Mouse (Mus musculus) yolk sac, embryonic 10.5 days (tissue): ENCODE measurements around the gene Unk.

Experiments
- DNase-seq: peaks from one replicate; pipeline ENCODE4 v3.0.0-alpha.2; 2017; ENCODE audit warnings: low spot score

Gene Unk

DNA sequence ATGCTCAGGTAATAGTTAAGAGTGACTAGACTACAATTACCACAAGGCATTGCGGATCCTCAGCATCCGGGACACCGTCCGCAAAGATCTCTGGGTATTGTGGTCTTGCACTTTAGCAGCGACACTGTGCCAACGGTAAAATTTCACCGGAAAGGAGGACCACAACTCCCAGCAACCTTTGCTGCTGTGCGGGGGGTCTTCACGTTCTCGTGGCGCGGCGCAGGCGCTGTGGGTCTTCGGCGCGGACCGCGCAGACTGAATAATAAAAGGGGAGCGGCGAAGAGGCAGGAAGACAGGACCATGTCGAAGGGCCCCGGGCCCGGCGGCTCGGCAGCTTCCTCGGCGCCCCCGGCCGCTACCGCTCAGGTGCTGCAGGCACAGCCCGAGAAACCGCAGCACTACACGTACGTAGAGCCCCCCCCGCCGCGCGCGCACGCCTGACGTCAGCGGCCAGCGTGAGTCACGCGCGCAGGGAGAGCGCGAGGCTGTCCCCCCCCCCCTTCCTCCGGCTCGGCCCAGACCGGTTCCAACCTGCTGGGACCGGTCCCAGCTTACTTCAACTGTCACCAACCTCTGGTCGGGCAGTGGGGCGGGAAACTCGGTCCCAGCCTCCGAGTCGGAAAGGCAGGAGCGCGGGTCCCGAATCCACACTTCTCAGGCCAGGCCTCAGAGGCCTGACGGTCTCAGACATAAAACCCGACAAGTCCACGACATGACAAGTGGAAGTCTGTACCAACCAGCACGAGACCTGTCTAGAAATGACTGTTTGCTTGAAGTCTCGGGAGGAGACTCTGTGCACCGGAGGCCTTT is at the start of gene Unk:
TSS of gene Unk (plus strand) at position 235 of the 810 bp plus-strand sequence.
- DNase-seq = peak; percentile 99

DNA sequence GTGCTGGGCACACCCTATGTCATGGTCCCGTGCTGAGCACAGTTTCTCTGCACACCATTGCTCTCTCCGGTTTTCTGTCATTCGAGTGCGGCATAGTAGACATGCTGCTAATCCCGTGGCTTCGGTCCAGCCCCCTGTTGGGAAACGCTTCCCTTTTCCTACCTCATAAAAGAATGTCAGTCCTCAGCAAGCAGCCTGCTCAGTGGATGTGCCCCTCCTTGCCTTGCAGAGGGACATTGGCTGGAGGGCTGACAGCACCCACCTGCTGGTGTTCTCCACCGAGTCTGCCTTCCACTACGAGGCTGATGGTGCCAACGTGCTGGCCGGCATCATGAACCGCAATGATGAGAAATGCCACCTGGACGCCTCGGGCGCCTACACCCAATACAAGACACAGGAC is 47.6 kb upstream of the Unk start:
- no peak for DNase-seq

DNA sequence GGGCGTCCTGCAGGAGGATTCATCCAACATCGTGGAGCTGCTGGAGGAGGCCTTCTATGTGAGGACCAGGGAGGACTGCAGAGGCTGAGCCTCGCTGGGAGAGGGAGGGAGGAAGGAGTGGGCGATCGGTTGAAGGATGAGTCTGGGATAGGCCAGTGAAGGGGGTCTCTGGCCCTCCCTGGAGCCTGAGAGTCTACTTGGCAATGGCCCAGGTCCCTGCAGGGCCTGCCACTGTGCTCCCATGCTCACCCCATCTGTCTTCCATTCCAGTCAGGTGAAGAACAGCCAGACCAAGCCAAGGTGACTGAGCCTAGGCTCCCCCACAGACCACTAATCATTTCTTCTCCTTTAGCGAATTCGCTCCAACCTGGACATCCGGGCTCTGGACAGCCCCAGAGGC is 46.8 kb upstream of the Unk start:
- DNase-seq = no peak

DNA sequence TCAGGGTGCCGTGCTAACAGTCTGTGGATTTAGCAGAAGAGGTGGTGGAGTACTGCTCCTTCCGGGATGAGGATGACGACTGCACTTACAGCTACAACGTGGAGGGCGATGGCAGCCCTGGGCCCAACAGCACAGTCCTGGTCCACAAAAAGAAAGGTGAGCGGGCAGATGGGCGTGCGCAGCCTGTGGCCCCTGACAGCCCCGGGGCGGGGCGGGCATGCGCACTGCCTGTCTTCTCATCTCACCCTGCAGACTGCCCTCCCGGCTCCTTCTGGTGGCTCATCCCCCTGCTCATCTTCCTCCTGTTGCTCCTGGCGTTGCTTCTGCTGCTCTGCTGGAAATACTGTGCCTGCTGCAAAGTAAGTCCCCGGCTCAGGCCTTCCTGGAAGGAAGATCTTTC is 40.4 kb upstream of the Unk start:
- no peak for DNase-seq

DNA sequence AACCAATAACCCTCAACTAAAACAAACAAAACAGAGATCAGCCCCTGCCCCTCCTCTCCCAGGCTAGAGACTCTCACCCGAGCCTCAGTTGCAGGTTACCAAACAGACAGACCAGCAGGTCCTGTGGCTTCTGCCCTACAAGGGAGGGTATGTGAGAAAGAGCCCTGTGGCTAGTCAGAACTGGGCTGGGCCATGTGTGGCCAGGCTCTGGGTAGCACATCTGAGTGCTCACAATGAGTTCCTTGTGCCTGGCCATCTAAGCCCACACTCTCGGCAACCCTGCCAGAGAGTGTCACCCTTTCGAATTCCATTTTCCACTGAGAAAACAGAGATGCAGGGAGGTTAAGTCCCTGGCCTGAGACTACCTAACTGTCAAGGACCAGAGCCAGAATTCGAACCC is 38.0 kb upstream of the Unk start:
- no peak for DNase-seq

DNA sequence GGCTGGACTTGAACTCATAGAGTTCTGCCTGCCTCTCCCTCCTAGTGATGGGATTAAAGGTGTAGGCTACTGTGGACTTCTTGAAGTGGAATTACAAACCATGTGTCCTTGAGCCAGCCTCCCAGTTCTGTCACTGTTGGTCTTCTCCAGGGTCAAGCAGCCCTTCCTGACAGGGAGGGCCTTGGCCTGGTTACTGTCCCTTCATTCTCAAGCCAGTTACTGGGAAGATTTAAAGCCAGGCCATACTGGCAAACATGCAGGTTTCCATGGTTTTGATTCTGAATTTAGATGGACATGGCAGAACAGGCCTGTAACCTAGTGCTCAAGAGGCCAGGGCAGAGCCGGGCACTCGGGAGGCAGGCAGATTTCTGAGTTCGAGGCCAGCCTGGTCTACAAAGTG is 34.9 kb upstream of the Unk start:
- DNase-seq = no peak

DNA sequence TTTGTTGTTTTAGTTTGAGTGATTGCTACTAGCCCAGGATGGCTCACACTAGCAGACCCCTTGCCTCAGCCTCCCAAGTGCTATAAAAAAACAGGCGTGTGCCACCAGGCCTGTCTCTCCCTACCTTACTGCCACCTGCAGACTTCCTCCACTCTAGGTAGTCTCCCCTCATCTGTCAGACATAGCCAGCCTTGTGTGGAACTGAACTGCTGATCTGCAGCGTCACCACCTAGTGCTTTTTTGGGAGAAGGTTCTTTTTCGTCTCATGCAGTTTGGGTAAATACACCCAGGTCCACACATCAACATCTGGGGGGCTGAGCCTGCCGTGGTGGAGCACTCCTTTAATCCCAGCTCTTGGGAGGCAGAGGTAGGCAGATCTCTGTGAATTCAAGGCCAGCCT is 33.1 kb upstream of the Unk start:
- DNase-seq = no peak

DNA sequence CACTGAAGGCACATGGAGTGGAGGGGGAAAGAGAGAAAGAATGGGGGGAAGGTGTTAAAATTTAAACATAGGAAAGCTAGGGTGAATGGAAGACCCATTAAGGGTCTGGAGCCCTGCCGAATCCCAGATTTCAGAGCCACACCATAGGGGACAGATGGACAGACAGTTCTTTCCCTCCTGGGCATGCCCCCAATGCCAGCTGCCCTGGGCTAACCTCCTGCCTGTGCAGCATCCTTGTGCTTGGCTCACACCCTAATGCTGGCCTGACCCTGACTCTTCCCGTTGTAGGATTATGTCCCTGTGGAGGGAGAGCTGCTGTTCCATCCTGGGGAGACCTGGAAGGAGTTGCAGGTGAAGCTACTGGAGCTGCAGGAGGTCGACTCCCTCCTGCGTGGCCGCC is 32.5 kb upstream of the Unk start:
- DNase-seq = no peak

DNA sequence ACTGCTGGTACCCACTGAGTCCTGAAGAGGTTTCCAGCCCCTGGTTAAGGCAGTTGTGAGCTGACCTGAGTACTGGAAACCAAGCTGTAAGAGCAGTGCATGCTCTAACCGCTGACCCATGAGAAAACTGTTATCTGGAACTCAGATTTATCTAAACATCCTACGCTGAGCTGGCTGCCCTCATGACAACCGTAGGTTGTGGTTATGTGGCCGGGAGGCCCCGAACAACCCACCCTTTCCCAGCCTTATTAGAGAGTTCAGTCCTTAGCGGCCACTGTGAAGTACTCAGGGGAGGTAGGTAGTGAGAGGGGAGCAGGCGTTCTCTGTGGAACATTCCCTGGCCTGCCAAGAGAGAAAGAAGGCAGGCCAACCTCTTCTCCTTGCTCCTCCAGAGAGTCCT is 31.1 kb upstream of the Unk start:
- DNase-seq = no peak

DNA sequence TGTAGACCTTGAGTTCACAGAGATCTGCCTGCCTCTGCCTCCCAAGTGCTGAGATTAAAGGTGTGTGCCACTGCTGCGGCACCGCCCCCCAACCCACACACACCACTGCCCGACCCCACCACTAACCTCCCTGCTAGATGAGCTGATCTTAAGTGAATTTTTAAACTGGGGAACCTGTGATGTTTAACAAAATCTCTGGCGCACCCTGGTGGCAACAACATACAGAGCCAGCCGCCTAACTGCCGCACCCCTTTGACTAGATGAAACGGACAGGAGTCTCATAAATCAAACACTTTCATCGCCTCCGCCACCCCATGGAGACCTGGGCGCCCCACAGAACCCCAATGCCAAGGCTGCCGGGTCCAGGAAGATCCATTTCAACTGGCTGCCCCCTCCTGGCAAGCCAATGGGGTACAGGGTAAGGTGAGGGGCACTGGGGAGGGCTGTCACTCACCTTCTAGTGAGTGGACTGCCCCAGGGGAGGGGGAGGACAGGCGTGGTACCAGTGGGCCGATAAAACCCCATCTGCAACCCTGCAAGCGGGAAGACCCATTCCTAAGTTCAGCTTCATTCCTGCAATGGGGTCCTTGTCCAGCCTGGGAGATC is 30.5 kb upstream of the Unk start:
- no peak for DNase-seq

DNA sequence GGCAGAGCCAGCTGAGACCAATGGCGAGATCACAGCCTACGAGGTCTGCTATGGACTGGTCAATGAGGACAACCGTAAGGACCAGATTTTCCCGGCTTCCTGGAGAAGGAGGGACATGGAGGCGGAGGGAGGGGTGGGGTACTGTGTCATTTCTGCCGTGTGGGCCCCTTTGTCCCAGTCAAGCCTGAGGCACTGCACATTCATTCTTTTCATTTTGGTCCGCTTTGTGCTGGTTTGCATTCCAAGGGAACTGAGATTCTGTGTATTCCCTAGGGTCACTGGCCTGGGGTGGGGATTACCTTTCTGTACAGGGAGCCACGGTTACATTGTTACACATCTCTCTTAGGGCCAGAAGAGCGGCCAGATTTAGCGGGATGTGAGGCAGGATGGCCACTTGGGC is 29.5 kb upstream of the Unk start:
- no peak for DNase-seq

DNA sequence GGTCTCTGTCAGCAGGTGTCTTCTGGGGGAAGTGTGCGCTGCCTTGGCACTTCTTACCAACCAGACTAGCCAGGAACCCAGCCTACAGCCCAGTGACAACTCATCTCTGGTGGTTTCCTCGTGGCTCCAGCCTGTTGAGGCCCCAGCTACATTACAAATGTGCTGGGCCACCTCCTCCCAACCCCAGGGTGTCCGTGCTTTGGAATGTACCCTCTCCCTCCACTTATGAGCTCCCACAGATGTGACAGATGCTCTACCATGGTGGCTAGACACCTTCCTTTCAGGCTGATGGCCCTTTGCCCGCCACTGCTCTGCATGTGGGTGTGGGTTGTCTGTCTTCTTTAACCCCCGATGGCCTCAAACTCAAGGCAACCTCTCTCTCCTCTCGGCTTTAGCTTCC is 28.4 kb upstream of the Unk start:
- no peak for DNase-seq

DNA sequence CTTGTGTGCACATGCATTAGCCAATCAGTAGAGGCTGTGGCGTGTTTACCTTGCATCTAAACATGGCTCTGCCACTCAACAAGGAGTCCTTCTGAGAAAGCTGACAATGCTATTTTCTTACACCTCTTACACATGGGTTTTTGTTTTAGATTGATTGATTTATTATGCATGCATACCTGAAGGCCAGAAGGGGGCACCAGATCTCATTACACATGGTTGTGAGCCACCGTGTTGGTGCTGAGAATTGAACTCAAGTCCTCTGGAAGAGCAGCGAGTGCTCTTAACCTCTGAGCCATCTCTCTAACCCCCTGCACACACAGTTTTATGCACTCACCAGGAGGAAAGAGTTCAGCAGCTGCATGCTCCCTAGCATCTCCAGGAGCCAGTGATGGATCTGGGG is 27.2 kb upstream of the Unk start:
- DNase-seq = no peak

DNA sequence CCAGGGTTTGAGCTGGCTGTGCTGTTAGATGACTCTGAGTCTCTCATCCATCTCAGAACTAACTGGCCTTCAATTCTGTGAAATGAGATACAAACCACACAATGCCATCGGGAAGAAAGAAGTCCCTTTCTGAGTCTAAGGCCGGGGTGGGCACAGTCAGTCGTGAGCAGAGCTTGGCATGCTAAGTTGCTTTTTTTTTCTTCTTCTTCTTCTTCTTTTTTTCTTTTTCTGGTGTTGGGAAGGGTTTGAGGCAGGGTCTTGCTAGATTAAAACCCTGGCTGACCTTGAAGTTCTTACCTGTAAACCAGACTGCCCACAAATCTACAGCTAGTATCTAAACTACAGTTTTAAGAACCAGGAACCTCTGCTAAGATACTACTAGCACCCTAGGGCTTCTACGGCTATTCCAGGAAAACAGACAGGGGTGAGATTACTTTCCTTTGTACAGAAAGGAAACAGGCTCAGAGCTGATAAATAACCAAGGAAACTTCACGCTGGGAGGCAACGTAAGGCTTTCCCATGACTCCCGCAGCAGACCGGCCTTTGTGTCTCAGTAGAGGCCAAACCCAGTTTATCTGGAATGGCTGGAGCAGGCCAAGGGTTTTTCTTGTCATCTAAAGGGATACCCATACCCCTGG is 25.8 kb upstream of the Unk start:
- no peak for DNase-seq

DNA sequence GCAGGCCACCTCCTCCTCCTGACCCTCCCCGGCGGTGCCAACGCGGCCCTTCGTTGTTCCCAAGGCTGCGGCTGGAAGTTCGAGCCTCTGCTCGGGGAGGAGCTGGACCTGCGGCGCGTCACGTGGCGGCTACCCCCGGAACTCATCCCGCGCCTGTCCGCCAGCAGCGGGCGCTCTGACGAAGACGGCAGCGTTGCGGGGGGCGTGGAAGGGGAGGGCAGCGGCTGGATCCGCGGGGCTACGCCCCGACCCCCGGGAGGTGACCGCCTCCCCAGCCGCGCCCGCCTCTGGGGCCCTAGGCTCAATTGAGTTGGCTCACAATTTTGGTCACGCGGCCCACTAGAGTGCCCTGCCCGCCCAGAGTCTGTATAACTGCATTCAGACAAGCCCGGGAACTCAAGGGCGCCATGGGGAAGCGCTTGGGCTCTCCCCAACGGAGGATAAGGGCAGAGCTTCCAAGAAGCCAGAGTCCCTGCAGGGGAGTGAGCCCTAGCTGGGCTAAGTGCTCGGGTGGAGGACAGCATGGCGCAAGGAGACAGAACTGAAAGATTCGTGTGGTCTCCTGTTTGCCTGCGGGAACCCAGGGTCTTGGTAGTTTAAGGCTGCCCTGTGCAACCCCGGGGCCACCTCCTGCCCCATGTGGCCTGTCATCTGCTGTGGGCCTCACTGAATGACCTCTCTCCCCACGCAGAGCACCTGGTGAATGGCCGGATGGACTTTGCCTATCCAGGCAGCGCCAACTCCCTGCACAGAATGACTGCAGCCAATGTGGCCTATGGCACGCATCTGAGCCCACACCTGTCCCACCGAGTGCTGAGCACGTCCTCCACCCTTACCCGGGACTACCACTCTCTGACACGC is 25.1 kb upstream of the Unk start:
- peak; percentile 94 for DNase-seq

DNA sequence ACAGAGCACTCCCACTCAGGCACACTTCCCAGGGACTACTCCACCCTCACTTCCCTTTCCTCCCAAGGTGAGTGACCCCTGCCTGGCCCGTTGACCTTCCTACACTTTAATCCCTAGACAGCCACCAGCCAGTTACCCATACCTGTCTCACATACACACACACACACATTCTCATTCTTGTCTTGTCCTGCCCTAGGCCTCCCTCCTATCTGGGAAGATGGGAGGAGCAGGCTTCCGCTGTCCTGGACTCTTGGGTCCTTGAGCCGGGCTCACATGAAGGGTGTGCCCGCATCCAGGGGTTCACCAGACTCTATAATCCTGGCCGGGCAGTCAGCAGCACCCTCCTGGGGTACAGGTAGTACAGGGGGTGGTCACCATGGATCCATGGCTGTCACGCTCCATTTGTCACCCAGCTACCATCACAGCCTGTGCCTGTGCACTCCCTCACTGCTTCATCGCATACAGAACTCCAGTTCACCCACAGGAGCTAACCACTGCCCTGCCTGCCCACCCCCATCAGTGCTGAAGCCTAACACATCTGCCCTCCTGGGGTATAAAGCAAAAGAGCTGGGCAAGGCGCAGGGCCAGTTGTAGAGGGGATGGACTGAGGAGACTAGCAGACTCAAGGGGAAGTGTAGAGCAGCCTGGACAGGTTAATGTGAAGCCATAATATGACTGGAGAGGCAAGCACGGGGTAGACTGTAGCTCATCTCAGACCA is 24.3 kb upstream of the Unk start:
- DNase-seq = peak; percentile 79

DNA sequence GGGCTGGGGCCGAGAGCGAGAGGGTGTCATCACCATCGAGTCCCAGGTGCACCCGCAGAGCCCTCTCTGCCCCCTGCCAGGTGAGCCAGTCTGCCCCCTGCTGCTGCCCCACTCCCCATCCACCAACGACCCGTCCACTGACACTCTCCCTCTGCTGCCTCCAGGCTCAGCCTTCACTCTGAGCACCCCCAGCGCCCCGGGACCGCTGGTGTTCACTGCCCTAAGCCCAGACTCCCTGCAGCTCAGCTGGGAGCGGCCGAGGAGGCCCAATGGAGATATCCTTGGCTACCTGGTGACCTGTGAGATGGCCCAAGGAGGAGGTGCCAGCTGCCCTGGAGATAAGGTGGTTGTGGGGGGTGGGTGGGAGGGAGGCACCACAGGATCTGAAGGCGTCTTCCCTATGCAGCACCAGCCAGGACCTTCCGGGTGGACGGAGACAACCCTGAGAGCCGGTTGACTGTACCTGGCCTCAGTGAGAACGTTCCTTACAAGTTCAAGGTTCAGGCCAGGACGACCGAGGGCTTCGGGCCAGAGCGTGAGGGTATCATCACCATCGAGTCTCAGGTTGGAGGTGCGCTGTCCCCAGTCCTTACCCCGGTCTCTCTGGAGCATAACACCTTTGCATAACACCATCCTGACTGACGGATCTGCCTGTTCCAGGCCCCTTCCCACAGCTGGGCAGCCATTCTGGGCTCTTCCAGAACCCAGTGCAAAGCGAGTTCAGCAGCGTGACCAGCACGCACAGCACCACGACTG is 22.8 kb upstream of the Unk start:
- no peak for DNase-seq

DNA sequence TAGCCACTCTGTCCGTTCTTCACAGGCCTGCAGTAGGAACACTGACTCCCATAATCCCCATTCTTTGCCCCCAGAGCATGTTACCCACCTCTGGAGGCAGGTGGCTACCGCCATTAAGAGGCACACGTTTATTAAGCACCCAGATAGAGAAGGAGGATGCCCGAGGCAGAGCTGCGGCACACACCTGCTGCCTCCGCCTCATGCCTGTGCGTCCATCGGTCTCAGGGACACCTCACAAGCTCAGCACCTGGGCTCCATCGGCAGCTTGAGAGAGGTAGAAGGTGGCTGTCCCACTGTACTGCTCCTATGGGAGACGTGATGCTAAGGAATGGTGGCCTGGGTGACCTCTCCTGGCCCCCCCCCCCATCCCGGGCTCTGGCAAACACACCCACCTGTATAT is 21.7 kb upstream of the Unk start:
- no peak for DNase-seq

DNA sequence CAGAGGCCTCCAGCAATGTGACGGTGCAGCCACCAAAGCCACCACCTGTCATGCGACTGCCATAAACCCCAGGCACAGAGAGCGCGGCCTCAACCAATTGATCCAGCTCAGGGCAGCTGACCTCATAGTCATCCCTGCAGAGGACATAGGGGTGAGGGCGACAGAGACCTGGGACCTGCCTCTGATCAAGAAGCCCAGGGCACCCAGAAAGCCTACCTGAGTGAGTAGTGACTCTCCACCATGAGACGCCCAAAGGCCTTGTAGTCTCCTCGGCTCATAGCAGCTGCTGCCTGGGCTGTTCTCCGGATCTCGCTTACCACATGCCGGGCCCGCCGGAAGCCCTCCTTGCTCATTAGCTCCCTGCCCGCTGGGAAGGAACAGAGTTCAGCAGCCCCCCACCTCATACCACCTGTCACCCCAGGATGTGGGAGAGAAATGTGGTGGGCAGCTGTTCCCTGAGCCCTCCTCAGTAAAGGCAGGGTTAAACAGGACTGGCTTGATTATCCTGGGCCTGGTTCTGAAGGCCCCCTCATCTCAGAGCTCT is 21.2 kb upstream of the Unk start:
- no peak for DNase-seq

DNA sequence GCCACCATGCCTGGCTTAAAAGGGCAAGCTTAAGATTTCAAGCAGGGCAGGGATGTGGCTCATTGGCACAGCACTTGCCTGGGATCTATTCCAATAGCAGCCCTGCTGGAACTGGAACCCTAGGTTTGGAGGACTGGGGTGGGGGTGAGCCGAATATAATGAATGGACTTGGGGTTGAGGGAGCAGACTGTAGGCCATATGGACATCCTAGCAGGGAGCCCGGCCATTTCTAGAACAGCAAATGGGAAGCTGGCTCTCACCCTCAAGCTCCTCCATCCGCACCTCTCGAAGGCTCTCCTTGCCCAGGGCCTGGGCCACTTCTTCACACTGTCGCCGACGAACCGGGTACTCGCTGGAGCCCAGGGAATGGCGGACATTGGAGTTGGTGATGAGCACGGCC is 20.5 kb upstream of the Unk start:
- no peak for DNase-seq

DNA sequence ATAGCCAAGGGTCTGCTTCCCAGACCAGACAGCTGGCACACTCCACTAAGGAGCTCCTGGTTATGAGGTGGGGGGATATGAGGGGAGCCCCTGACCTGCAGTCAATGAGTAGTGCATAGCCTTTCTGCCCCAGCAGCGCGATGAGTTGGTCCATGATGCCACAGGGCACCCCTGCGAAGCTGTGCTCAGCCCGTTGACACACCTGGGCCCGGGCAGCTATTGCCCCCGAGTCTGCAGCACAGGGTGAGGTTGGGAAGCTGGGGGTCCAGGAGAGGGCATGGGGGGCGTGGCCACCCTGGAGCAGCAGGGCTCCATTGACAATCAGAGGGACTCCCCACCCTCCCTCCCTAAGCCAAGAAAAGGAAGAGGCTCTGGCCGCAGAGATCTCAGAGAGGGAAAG is 20.0 kb upstream of the Unk start:
- DNase-seq = no peak
